Mouse (Mus musculus): ENCODE data around the gene Tff1.

DNA sequence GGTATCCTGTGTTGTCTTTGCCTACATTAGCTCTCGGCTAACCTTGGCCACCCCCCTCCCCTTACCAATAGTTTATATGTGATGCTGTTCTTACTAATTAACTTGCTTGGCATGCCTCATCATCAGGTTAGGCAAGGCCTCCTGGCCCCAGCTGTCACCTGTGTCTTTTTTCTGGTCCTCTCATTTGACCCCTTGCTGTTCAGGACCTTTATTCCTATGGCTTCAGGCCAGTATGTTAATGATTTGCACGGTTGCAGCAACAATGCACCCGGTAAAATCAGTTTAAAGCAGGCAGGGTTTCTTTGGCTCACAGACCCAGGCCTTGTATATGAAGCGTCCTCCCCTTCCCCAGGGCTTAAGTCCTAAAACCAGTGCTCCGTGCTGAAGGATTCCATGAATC lies 12.6 kb downstream of the Tff1 start:
- TF ChIP-seq POLR2A (IDR thresholded peaks at IDR 0.05; ENCODE audit: low read depth, low read length): no peak
- TF ChIP-seq CTCF (IDR thresholded peaks at IDR 0.05; ENCODE audit: extremely low read depth, insufficient read depth, insufficient read length, insufficient replicate concordance): no peak
